Mouse (Mus musculus): Measurements from ENCODE around the gene Cyp2d26.
"Not testable (repeated sequence)": the region's sequence is repeated elsewhere in the genome, so short reads cannot be mapped to it uniquely, and the experiment has no call there.

The Cyp2d26 gene

GRCm38 (mm10) chr15:82794277-82794676, at the start of gene Cyp2d26:
Gene Cyp2d26, minus strand, starts transcription at chr15:82794294.
- no peak for DNase-seq (ENCODE audit: low read depth, low spot score)

GRCm38 (mm10) chr15:82839146-82839545, 45.1 kb upstream of the Cyp2d26 start:
- no peak for DNase-seq (ENCODE audit: low read depth, low spot score)

- DNase-seq (ENCODE audit: low read depth, low spot score): no peak
Observed at GRCm38 (mm10) chr15:82829917-82830316, 35.8 kb upstream of the Cyp2d26 start.

GRCm38 (mm10) chr15:82825866-82826265, 31.8 kb upstream of the Cyp2d26 start:
- DNase-seq (ENCODE audit: low read depth, low spot score): no peak

- no peak for DNase-seq (ENCODE audit: low read depth, low spot score)
Observed at GRCm38 (mm10) chr15:82822347-82822746, 28.3 kb upstream of the Cyp2d26 start.

- no peak for DNase-seq (ENCODE audit: low read depth, low spot score)
Observed at GRCm38 (mm10) chr15:82821657-82822056, 27.6 kb upstream of the Cyp2d26 start.

GRCm38 (mm10) chr15:82815296-82815695, 21.2 kb upstream of the Cyp2d26 start:
- DNase-seq (ENCODE audit: low read depth, low spot score): no peak

GRCm38 (mm10) chr15:82814806-82815205, 20.7 kb upstream of the Cyp2d26 start:
- DNase-seq (ENCODE audit: low read depth, low spot score): peak; percentile 5

- DNase-seq (ENCODE audit: low read depth, low spot score): no peak
Observed at GRCm38 (mm10) chr15:82814321-82814720, 20.2 kb upstream of the Cyp2d26 start.

GRCm38 (mm10) chr15:82810556-82810955, 16.5 kb upstream of the Cyp2d26 start:
- DNase-seq (ENCODE audit: low read depth, low spot score): no peak

- DNase-seq (ENCODE audit: low read depth, low spot score): peak; percentile 7
Observed at GRCm38 (mm10) chr15:82809511-82809910, 15.4 kb upstream of the Cyp2d26 start.

GRCm38 (mm10) chr15:82806969-82807763, 13.1 kb upstream of the Cyp2d26 start:
- no peak for DNase-seq (ENCODE audit: low read depth, low spot score)

- peak; percentile 40 for DNase-seq (ENCODE audit: low read depth, low spot score)
Observed at GRCm38 (mm10) chr15:82804708-82805639, 10.9 kb upstream of the Cyp2d26 start.

GRCm38 (mm10) chr15:82795936-82796440, 1.9 kb upstream of the Cyp2d26 start:
- DNase-seq (ENCODE audit: low read depth, low spot score): no peak

GRCm38 (mm10) chr15:82793868-82794267, 226 bp downstream of the Cyp2d26 start:
- no peak for DNase-seq (ENCODE audit: low read depth, low spot score)

- no peak for DNase-seq (ENCODE audit: low read depth, low spot score)
Observed at GRCm38 (mm10) chr15:82793454-82793853, 640 bp downstream of the Cyp2d26 start.

GRCm38 (mm10) chr15:82792566-82792965, 1.5 kb downstream of the Cyp2d26 start:
- DNase-seq (ENCODE audit: low read depth, low spot score): no peak

- no peak for DNase-seq (ENCODE audit: low read depth, low spot score)
Observed at GRCm38 (mm10) chr15:82784581-82784980, 9.5 kb downstream of the Cyp2d26 start.

GRCm38 (mm10) chr15:82783800-82784199, 10.3 kb downstream of the Cyp2d26 start:
- DNase-seq (ENCODE audit: low read depth, low spot score): no peak

- not testable (repeated sequence) for DNase-seq (ENCODE audit: low read depth, low spot score)
Observed at GRCm38 (mm10) chr15:82777856-82778255, 16.2 kb downstream of the Cyp2d26 start.

- no peak for DNase-seq (ENCODE audit: low read depth, low spot score)
Observed at GRCm38 (mm10) chr15:82765943-82766342, 28.2 kb downstream of the Cyp2d26 start.

GRCm38 (mm10) chr15:82764881-82765280, 29.2 kb downstream of the Cyp2d26 start:
- no peak for DNase-seq (ENCODE audit: low read depth, low spot score)
